Mouse (Mus musculus) urinary bladder, postnatal 36 days (tissue): Measurements from ENCODE around the gene Asb5.
"Not testable (repeated sequence)": the region's sequence is repeated elsewhere in the genome, so short reads cannot be mapped to it uniquely, and the experiment has no call there.

Source experiments
- DNase-seq, 2 experiments: peaks; one replicate each; pipeline ENCODE4 v3.0.0; 2022; ENCODE audit warnings: low spot score in 2 of 2, mixed read lengths in 1 of 2

Asb5 gene

DNA sequence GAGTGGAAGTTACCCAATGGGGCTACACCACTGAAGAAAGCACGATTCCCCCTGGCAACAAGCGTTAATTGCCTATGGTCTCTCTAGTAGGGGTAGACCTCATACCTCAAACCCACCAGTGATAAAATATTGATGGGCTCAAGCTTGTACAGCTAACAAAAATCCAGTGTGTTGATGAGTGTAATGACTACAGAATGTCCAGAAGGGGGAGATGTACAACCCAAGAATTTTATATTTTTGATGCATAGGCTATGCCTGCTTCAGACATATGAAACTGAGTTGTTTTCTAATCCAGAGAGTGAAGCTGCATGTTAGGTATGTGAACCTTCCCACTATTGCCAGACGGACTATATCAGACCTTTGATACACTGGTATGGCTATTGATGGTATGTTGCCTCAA is 7.9 kb downstream of the Asb5 start:
- no peak for DNase-seq

DNA sequence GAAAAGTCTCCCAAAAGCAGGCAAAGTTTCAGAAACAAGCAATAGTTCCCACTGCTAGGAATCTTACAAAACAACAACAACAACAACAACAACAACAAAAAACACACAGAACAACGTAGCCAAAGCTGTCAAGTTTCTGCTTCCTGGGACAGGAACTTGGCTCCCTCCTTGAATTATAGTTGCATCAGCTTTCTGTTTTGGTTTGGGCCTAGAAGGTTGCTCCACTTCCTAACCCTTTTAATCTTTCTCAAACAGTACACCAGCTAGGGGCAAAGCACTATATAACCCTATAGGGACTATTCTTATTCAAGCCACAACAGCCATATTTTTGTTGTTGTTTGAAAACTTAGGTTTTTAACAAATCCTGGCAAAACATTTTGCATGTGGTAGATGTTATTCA is 12.0 kb downstream of the Asb5 start:
- DNase-seq, result no peak

DNA sequence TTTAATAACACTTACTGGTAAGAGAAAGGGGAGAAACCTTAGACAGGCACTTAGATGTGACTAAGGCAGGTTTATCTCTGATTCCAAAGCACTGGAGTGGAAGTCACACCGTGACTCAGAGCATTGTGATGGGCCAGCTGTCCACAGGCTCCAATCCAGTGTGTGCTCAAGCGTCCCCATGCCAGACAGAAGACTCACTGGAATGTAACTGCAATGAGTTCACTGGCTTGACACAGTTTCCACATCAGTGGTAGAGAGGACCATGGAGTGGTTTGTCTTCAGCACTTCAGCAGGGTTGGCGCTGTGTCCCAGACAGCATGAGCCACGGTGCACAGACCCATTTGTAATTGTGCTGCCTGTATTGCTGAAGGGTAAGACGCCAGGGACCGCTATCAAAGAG is 19.0 kb downstream of the Asb5 start:
- DNase-seq, result no peak

- no peak for DNase-seq
Measured at GRCm38 (mm10) chr8:54550026-54550574, 20.7 kb downstream of the Asb5 start.

GRCm38 (mm10) chr8:54554921-54555320 is 25.5 kb downstream of the Asb5 start:
- DNase-seq, result no peak

- no peak for DNase-seq
Measured at GRCm38 (mm10) chr8:54562137-54562536, 32.8 kb downstream of the Asb5 start.

- DNase-seq, result no peak
Measured at GRCm38 (mm10) chr8:54565181-54565580, 35.8 kb downstream of the Asb5 start.

DNA sequence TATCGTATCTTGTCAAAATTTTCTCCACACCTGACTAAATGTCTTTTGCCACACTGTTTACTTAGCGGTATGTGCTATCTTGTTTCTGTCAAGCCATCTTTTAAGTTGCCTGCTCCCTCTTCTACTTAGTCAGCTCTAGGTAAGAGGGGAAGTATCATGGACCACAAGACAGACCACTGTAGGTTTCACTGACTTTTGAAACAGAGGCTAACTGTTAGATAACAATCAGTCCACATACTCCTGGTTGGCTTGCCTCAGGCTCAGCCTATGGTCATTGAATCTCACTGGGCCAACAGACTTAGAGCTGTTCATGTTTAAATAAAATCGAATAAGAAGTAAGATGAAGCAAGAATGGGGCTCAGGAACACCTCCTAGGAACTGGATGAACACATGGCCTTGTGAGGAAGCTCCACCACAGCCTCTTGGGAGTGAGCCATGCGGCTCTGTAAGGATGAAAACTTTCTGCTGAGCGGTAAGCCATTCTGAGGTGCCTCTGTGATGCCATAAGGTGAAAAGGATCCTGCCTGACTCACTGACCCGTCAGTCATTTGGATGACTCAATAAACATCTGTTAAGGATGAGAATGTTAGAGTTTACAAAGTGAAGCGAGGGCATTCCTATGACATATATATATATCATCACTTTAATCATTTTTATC is 36.4 kb downstream of the Asb5 start:
- DNase-seq, result no peak

GRCm38 (mm10) chr8:54567168-54567567 is 37.8 kb downstream of the Asb5 start:
- no peak for DNase-seq

DNA sequence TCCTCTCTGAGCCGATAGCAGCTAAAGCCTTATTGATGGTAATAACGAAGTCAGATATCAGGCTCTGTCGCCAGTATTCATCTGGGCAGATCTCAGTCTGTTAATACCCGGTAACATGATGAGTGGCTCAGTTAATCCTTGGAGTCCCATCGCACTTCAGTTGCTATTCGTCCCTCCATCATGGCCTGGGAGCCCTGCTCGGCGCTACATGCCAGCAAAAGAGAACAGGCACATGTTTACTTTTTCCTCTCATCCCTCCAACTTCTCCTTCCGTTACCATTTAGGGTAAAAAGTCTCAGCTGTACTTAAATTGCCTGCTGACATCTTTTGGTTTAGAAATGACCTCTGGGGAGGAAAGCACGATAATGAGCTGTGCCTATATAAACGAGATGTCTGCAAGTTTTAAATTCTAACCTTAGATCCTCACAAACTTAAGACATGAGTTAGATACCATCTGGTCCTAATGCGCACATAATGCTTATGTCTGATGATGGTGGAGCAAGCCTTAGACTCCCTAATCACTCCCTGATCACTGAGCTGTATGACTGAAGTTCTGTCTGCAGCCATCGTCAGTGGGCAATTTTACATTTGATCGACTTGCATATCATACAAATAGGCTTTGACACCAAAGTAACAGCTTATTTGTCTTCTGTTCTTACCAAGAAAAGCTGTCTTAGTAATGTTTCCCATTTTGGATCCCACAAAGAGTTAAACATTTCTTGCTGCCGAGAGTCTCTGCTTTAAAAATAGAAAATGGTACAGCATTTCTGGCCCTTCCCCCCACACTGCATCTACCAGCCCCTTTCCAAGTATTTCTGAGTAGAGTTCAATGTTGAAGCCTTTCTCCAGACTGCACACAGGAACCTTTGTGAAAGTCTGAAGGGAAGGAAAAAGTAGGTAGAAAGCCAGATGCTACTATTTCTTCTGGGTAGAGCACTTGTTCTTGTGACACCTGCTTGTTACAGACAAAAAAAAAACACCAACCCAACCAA is 41.5 kb downstream of the Asb5 start:
- no peak for DNase-seq

DNA sequence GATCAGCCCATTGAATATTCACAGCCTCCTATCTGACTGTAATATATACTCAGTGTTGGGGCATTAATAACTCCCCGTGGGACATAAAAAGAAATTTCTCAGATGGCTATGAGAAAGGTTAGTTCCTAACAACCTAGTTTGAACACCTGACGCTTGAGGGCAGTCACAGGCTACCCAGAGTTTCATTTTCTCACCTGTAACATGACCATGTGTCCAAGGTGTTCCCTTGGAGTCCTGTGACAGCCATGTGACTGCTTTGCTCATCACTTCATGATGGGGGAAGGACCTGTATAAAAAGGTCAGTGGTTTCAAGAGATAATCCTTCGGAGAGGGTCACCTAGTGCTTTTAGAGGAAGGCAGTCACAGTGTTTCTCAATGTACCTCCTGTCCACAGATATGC is 52.1 kb downstream of the Asb5 start:
- DNase-seq, result no peak

GRCm38 (mm10) chr8:54582886-54583285 is 53.5 kb downstream of the Asb5 start:
- no peak for DNase-seq

GRCm38 (mm10) chr8:54594634-54595033 is 65.3 kb downstream of the Asb5 start:
- no peak for DNase-seq

DNA sequence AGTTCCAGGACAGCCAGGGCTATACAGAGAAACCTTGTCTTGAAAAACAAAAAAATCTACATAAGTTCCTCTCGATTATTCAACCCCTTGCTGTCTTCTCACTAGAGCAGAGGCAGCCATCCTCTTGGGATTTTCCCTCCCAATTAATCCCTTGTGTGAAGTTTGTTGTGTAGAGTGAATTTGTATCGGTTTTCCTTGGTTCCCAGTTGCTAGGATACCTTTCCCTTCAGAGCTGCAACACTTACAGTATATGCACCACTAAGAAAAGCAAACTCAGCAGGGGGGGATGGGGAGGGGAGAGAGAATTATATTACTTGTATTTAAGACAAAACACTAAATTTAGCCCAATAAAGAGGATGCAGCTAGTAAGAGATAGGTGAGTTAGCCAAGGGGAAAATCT is 66.7 kb downstream of the Asb5 start:
- DNase-seq, result no peak

- DNase-seq, result no peak
Measured at GRCm38 (mm10) chr8:54596940-54597339, 67.6 kb downstream of the Asb5 start.

GRCm38 (mm10) chr8:54597386-54597785 is 68.0 kb downstream of the Asb5 start:
- no peak for DNase-seq

DNA sequence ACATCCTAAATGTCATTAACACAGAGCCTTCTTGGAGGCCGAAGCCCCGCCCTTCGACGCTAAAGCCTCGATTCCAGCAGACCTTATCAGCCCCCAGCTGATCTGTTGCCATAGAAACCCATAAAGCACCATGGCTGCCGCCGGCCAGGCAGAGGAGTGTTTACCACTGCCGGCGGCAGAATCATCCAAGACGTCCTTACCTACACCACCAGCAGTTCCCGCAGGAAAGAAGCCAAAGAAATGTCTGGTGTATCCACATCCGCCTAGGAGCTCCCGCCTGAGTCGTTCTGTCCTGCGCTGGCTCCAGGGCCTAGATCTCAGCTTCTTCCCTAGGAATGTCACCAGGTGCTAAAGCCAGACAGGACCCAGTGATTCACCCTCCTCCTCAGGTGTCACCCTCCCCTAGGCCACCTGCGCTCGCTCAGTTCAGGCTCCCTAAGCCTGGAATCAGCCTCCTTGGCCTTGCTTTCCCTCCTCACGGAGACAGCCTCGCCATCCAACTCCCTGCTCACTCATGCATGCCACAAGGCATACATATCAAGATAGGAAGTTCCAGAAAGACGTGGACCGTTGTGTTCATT is 71.4 kb downstream of the Asb5 start, which contains the start of gene Spata4:
Gene Spata4 (plus strand): TSS at position 111 of the 581 bp plus-strand sequence.
- DNase-seq, result peak in 1 of 2 experiments; percentile 4

GRCm38 (mm10) chr8:54603440-54603839 is 74.1 kb downstream of the Asb5 start:
- no peak for DNase-seq

DNA sequence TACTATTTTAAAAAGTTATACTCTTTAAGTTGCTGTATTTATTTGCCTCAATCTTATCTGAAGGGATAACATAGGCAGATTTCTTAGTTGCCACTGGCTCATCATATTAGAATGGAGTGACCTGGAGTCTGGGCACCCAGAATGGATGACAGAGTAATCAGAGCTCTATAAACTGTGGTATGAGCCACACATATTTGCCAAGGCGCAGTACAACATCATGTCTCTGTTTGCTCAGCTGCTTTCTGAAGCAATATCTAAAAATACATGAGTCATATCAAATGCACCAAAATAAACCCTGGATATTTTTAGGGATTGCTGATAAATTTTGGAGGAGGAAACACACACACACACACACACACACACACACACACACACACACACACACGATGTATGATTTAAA is 80.0 kb downstream of the Asb5 start:
- DNase-seq, result no peak

- peak; percentile 6 to 60 for DNase-seq
Measured at GRCm38 (mm10) chr8:54610238-54610637, 80.9 kb downstream of the Asb5 start.

GRCm38 (mm10) chr8:54616710-54617109 is 87.3 kb downstream of the Asb5 start:
- not testable (repeated sequence) for DNase-seq
